Mouse (Mus musculus) layer of hippocampus, adult 8-10 months (tissue): ENCODE measurements around the gene Zfp46. TPM values are rescaled to one million over a fixed set of nuclear protein-coding genes. Genes with fewer than 3 reads are reported as not detected.

Experiments used
- DNase-seq, 2 experiments: peaks; one replicate each; pipeline ENCODE4 v3.0.0; 2022; ENCODE audit warnings: low spot score in 2 of 2
- total RNA-seq, 4 experiments: library from RNA; stranded (reverse); gene quantifications; 2 replicates each; pipeline ENCODE4 v1.2.4; 2022

The Zfp46 gene
- total RNA-seq, 4 experiments from 2014 or later = 34.4 to 60.0 (median 42.5) TPM

GRCm38 (mm10) chr4:136266716-136267343 is 17.7 kb upstream of the Zfp46 start:
- DNase-seq = no peak

GRCm38 (mm10) chr4:136268912-136269311 is 15.6 kb upstream of the Zfp46 start:
- no peak for DNase-seq

- DNase-seq = no peak
Measured at GRCm38 (mm10) chr4:136270648-136271047, 13.8 kb upstream of the Zfp46 start.

GRCm38 (mm10) chr4:136281097-136281496 is 3.4 kb upstream of the Zfp46 start:
- no peak for DNase-seq

GRCm38 (mm10) chr4:136281611-136282010 is 2.9 kb upstream of the Zfp46 start:
- no peak for DNase-seq

GRCm38 (mm10) chr4:136282621-136283480 is 1.6 kb upstream of the Zfp46 start:
- no peak for DNase-seq

GRCm38 (mm10) chr4:136283783-136284182 is 700 bp upstream of the Zfp46 start:
- DNase-seq = no peak

GRCm38 (mm10) chr4:136284891-136285290 is 408 bp downstream of the Zfp46 start:
- peak in 1 of 2 experiments; percentile 21 for DNase-seq

GRCm38 (mm10) chr4:136285348-136285810 is 896 bp downstream of the Zfp46 start:
- peak; percentile 95 to 96 for DNase-seq

- peak; percentile 96 to 97 for DNase-seq
Measured at GRCm38 (mm10) chr4:136285811-136286371, 1.4 kb downstream of the Zfp46 start.

GRCm38 (mm10) chr4:136289918-136290780 is 5.7 kb downstream of the Zfp46 start:
- no peak for DNase-seq

GRCm38 (mm10) chr4:136290781-136291595 is 6.5 kb downstream of the Zfp46 start:
- no peak for DNase-seq

- no peak for DNase-seq
Measured at GRCm38 (mm10) chr4:136291692-136292091, 7.2 kb downstream of the Zfp46 start.

- no peak for DNase-seq
Measured at GRCm38 (mm10) chr4:136295941-136296340, 11.5 kb downstream of the Zfp46 start.

GRCm38 (mm10) chr4:136302462-136302861 is 18.0 kb downstream of the Zfp46 start:
- no peak for DNase-seq

- no peak for DNase-seq
Measured at GRCm38 (mm10) chr4:136304181-136304580, 19.7 kb downstream of the Zfp46 start.

- no peak for DNase-seq
Measured at GRCm38 (mm10) chr4:136308355-136308754, 23.9 kb downstream of the Zfp46 start.

GRCm38 (mm10) chr4:136309780-136310179 is 25.3 kb downstream of the Zfp46 start:
- DNase-seq = no peak

GRCm38 (mm10) chr4:136310229-136311041 is 26.0 kb downstream of the Zfp46 start, which contains the start of gene Hnrnpr:
Gene Hnrnpr, plus strand, starts transcription at chr4:136310942.
- DNase-seq = peak; percentile 98 to 99
